8 mouse cellular contexts compared by ENCODE assay signal in genomic region chr9:106885901-106886731, GRCm38 (mm10). TPM values are rescaled to one million over a fixed set of nuclear protein-coding genes. Genes with fewer than 3 reads are reported as not detected.
DNase-seq lines count a peak whose midpoint lies in the region; ATAC-seq and TF ChIP-seq lines count a peak whose summit lies in the region.

No protein-coding gene starts in this region.

- no peak for TF ChIP-seq EP300 in lung, postnatal 0 days (IDR thresholded peaks at IDR 0.05)

- peaks cover 40% of the 10 kb centered on the region for H3K4me1 ChIP-seq in heart, embryonic 11.5 days (ENCODE audit: control insufficient read depth, insufficient read depth, low read length)
- H3K4me1 ChIP-seq in kidney, postnatal 0 days (replicated peaks; ENCODE audit: insufficient read depth, low read length) = peaks cover 31% of the 10 kb centered on the region
- peaks cover 29% of the 10 kb centered on the region for H3K4me1 ChIP-seq in lung, postnatal 0 days (ENCODE audit: insufficient read depth, low read depth, low read length)

- H3K4me2 ChIP-seq in heart, embryonic 11.5 days = peak overlapping the region; percentile 94
- peak overlapping the region; percentile 91 for H3K4me2 ChIP-seq in kidney, postnatal 0 days (ENCODE audit: low read length)
- peak overlapping the region; percentile 100 for H3K4me2 ChIP-seq in lung, postnatal 0 days (replicated peaks; ENCODE audit: low read depth, low read length)

- under 1% methylated on average over 91 of the region's 107 CpGs for WGBS in heart, embryonic 11.5 days (ENCODE audit: insufficient replicate concordance)
- under 1% methylated on average over 79 of the region's 107 CpGs for WGBS in kidney, postnatal 0 days
- WGBS in lung, postnatal 0 days = 3% methylated on average over 72 of the region's 107 CpGs

- peak overlapping the region; percentile 97 for H3K9ac ChIP-seq in heart, embryonic 11.5 days (ENCODE audit: low read depth, low read length)
- peak overlapping the region; percentile 97 for H3K9ac ChIP-seq in kidney, postnatal 0 days (ENCODE audit: low read depth, low read length)
- H3K9ac ChIP-seq in lung, postnatal 0 days (replicated peaks; ENCODE audit: low read depth) = peak overlapping the region; percentile 76

- H3K4me3 ChIP-seq in heart, embryonic 11.5 days (ENCODE audit: low read depth, low read length) = peak overlapping the region; percentile 94
- peak overlapping the region; percentile 94 for H3K4me3 ChIP-seq in kidney, postnatal 0 days (replicated peaks; ENCODE audit: low read depth, low read length)
- H3K4me3 ChIP-seq in lung, postnatal 0 days (ENCODE audit: low read depth, low read length) = peak overlapping the region; percentile 99

- H3K36me3 ChIP-seq in heart, embryonic 11.5 days (ENCODE audit: control insufficient read depth, insufficient read depth, low read length) = peaks cover 29% of the 10 kb centered on the region
- peaks cover 40% of the 10 kb centered on the region for H3K36me3 ChIP-seq in kidney, postnatal 0 days (ENCODE audit: insufficient read depth, low read length)
- peaks cover 11% of the 10 kb centered on the region for H3K36me3 ChIP-seq in lung, postnatal 0 days (ENCODE audit: insufficient read depth, low read length)

- no peak for ATAC-seq in heart, embryonic 11.5 days (replicated peaks; ENCODE audit: insufficient number of reproducible peaks, low FRiP score, low TSS enrichment)
- ATAC-seq in kidney, postnatal 0 days (replicated peaks; ENCODE audit: low FRiP score, low read depth) = no peak
- peak; percentile 13 for ATAC-seq in lung, postnatal 0 days

- no peak for TF ChIP-seq CTCF in kidney, postnatal 0 days (IDR thresholded peaks at IDR 0.05; ENCODE audit: low read depth)
- no peak for TF ChIP-seq CTCF in lung, postnatal 0 days (IDR thresholded peaks at IDR 0.05)

- DNase-seq in CD4-positive helper T cell, adult 2 months (ENCODE audit: low read depth, low spot score) = peak; percentile 78
- peak; percentile 58 for DNase-seq in ZHBTc4 (ENCODE audit: low read depth, low spot score)
- DNase-seq in embryo, embryonic 11 days = peak; percentile 61
- DNase-seq in kidney, postnatal 0 days (ENCODE audit: low spot score) = peak; percentile 29
- peak; percentile 54 for DNase-seq in lung, postnatal 0 days (ENCODE audit: low spot score)
- peak; percentile 62 for DNase-seq in right cerebral cortex, adult 18-20 months
- peak; percentile 36 for DNase-seq in yolk sac, embryonic 10.5 days (ENCODE audit: low spot score)

- no peaks in the 10 kb centered on the region for H3K27me3 ChIP-seq in heart, embryonic 11.5 days (ENCODE audit: control insufficient read depth, insufficient read depth, low read length)
- no peaks in the 10 kb centered on the region for H3K27me3 ChIP-seq in kidney, postnatal 0 days (ENCODE audit: insufficient read depth, low read length)
- no peaks in the 10 kb centered on the region for H3K27me3 ChIP-seq in lung, postnatal 0 days (replicated peaks; ENCODE audit: insufficient read depth, low read length)

- peak overlapping the region; percentile 86 for H3K27ac ChIP-seq in heart, embryonic 11.5 days (ENCODE audit: low read depth, low read length)
- H3K27ac ChIP-seq in kidney, postnatal 0 days = peak overlapping the region; percentile 83
- peak overlapping the region; percentile 87 for H3K27ac ChIP-seq in lung, postnatal 0 days (ENCODE audit: low read length)

- H3K9me3 ChIP-seq in heart, embryonic 11.5 days (replicated peaks; ENCODE audit: control insufficient read depth, low read length) = no peaks in the 10 kb centered on the region
- H3K9me3 ChIP-seq in kidney, postnatal 0 days (replicated peaks; ENCODE audit: low read length) = no peaks in the 10 kb centered on the region
- H3K9me3 ChIP-seq in lung, postnatal 0 days (ENCODE audit: low read length) = no peaks in the 10 kb centered on the region

RNA-seq across cellular contexts. Expression of gene Rbm15b, which starts 1.1 kb away (rescaled TPM):
- polyA plus RNA-seq in heart, embryonic 11.5 days (2014; fragmentation: Nextera tagmentation; extraction: Ambion mirVana) = 8.1 and 8.7 TPM in 2 replicates
- 6.7 and 8.4 TPM in 2 replicates for polyA plus RNA-seq in kidney, postnatal 0 days (2015; fragmentation: Nextera tagmentation; extraction: Ambion mirVana)
- 4.5 and 5.2 TPM in 2 replicates for polyA plus RNA-seq in lung, postnatal 0 days (2015; fragmentation: Nextera tagmentation; extraction: Ambion mirVana)

RNA-seq across cellular contexts. Expression of gene Manf, which starts 5.7 kb away (rescaled TPM):
- 296 and 316 TPM in 2 replicates for polyA plus RNA-seq in heart, embryonic 11.5 days (2014; fragmentation: Nextera tagmentation; extraction: Ambion mirVana)
- polyA plus RNA-seq in kidney, postnatal 0 days (2015; fragmentation: Nextera tagmentation; extraction: Ambion mirVana) = 240 and 245 TPM in 2 replicates
- polyA plus RNA-seq in lung, postnatal 0 days (2015; fragmentation: Nextera tagmentation; extraction: Ambion mirVana) = 171 and 218 TPM in 2 replicates
